Mouse (Mus musculus): ENCODE data around the gene Gm29776. TPM values are rescaled to one million over a fixed set of nuclear protein-coding genes. Genes with fewer than 3 reads are reported as not detected.

Gene Gm29776
- 0.25 and 0.34 TPM in 2 replicates for polyA plus RNA-seq (2014; fragmentation: Nextera tagmentation; extraction: Ambion mirVana)

DNA sequence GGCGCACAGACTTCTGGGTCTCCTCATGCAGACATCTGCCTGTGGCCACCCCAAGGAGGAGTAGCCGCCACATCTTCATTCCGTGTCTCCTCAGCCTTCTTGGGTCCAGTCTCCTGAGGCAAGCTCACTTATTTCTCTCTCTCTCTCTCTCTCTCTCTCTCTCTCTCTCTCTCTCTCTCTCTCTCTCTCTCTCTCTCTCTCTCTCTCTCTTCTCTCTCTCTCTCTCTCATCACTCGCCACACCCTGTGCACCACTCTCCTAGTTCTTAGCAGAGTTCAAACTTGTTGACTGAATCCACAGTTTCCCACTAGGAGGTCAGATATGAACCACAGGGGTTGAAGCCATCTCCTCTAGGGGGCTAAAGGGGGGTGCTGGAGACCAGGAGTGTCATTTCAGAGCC lies at the start of gene Gm29776:
Gene Gm29776, minus strand, starts transcription at position 101 of the 400 bp plus-strand sequence.
- H3K4me3 ChIP-seq (ENCODE audit: low read depth, low read length), result no peak within 1 kb of the TSS
- 0 out of 2 replicates have a peak, but pooled peaks cover 2% of the 10 kb centered on the region for H3K27me3 ChIP-seq (ENCODE audit: control insufficient read depth, insufficient read depth, low read length)
- no peak within 1 kb of the TSS for H3K27ac ChIP-seq (replicated peaks; ENCODE audit: low read depth, low read length)
- no peak for DNase-seq (ENCODE audit: low spot score)
- H3K9ac ChIP-seq (ENCODE audit: low read length), result no peak within 1 kb of the TSS
- no peaks in the 10 kb centered on the region for H3K36me3 ChIP-seq (ENCODE audit: control insufficient read depth, insufficient read depth, low read length)
- H3K9me3 ChIP-seq (ENCODE audit: control insufficient read depth, low read length), result no peaks in the 10 kb centered on the region
- 64% methylated on average over 4 of the region's 4 CpGs for WGBS
- H3K4me2 ChIP-seq (ENCODE audit: low read depth, severe bottlenecking), result no peak within 1 kb of the TSS
- ATAC-seq (ENCODE audit: insufficient number of reproducible peaks, low FRiP score, low TSS enrichment, low read depth), result no peak
- H3K4me1 ChIP-seq (ENCODE audit: control insufficient read depth, insufficient read depth, low read length), result no peaks in the 10 kb centered on the region

DNA sequence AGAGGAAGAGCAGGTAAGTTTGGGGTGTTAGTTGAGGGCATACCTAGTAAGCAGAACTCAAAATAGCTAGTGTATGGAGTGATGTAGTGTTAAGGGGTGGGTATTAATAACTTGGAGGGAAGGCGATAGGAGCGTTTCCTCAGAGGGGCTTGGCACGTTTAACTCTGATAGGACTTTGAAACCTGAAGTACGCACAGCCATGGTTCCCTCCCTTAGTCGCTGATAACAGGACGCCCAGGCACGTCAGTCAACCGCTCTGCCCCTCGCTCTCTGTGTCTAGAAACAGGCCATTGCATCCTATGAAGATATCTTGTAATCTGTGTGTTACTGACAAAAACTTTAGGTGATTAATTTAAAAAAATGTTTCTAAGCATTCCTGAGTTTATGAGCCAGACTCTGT lies 47.4 kb upstream of the Gm29776 start:
- Histone ChIP-seq H3K4me3 (ENCODE audit: low read depth, low read length) (no peak overlapping the region), H3K27ac (replicated peaks; ENCODE audit: low read depth, low read length) (no peak overlapping the region), H3K4me1 (ENCODE audit: control insufficient read depth, insufficient read depth, low read length) (no peaks in the 10 kb centered on the region), H3K9me3 (ENCODE audit: control insufficient read depth, low read length) (no peaks in the 10 kb centered on the region), H3K4me2 (ENCODE audit: low read depth, severe bottlenecking) (no peak overlapping the region), H3K27me3 (ENCODE audit: control insufficient read depth, insufficient read depth, low read length) (no peaks in the 10 kb centered on the region), H3K9ac (ENCODE audit: low read length) (no peak overlapping the region), H3K36me3 (ENCODE audit: control insufficient read depth, insufficient read depth, low read length) (no peaks in the 10 kb centered on the region)
- no peak for ATAC-seq (ENCODE audit: insufficient number of reproducible peaks, low FRiP score, low TSS enrichment, low read depth)
- WGBS, result 95% methylated on average over 9 of the region's 9 CpGs
- DNase-seq (ENCODE audit: low spot score), result no peak

DNA sequence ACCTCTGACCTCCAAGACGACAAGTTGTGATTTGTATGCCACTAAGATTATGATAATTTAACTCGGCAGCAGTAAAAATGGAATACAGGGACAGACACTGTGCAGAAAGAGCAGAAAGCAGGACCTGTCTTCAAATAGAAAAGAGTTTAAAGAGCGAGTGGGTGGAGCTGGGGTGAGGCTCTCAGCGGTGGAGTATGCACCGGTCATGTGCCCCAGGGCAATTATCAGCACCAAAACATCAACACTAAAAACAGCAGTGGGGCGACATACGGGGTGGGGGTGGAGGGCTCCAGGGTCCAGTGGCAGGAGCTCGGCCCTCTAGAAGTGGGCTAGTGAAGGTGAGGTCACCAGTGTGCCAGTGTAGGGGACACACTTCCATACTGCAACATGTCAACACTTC lies 45.8 kb upstream of the Gm29776 start:
- Histone ChIP-seq H3K4me2 (ENCODE audit: low read depth, severe bottlenecking) (no peak overlapping the region), H3K4me1 (ENCODE audit: control insufficient read depth, insufficient read depth, low read length) (no peaks in the 10 kb centered on the region), H3K27me3 (ENCODE audit: control insufficient read depth, insufficient read depth, low read length) (no peaks in the 10 kb centered on the region), H3K36me3 (ENCODE audit: control insufficient read depth, insufficient read depth, low read length) (no peaks in the 10 kb centered on the region), H3K9ac (ENCODE audit: low read length) (no peak overlapping the region), H3K4me3 (ENCODE audit: low read depth, low read length) (no peak overlapping the region), H3K27ac (replicated peaks; ENCODE audit: low read depth, low read length) (no peak overlapping the region), H3K9me3 (ENCODE audit: control insufficient read depth, low read length) (no peaks in the 10 kb centered on the region)
- ATAC-seq (ENCODE audit: insufficient number of reproducible peaks, low FRiP score, low TSS enrichment, low read depth), result no peak
- no peak for DNase-seq (ENCODE audit: low spot score)
- WGBS, result 60% methylated on average over 8 of the region's 8 CpGs

DNA sequence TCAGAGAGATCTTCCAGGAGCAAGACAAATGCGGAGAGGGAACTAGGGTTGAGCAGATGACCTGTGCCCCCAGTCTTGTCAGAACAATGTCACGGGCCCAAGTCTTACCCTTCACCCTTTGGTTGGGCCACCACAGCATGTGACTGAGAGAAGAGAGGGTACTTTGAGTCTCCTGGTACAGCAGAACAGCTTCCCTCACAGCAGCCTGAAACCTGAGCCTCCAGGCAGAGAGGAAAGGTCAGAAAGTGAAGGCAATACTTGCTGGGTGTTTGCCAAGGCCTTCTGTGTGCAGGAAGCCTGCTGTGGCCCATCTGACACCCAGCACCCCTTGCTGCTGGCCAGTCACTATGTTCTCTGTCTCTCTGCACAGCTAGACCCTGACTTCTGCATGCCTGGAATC lies 43.7 kb upstream of the Gm29776 start:
- Histone ChIP-seq H3K4me1 (ENCODE audit: control insufficient read depth, insufficient read depth, low read length) (no peaks in the 10 kb centered on the region), H3K27me3 (ENCODE audit: control insufficient read depth, insufficient read depth, low read length) (no peaks in the 10 kb centered on the region), H3K27ac (replicated peaks; ENCODE audit: low read depth, low read length) (no peak overlapping the region), H3K4me2 (ENCODE audit: low read depth, severe bottlenecking) (no peak overlapping the region), H3K4me3 (ENCODE audit: low read depth, low read length) (no peak overlapping the region), H3K9me3 (ENCODE audit: control insufficient read depth, low read length) (no peaks in the 10 kb centered on the region), H3K9ac (ENCODE audit: low read length) (no peak overlapping the region), H3K36me3 (ENCODE audit: control insufficient read depth, insufficient read depth, low read length) (no peaks in the 10 kb centered on the region)
- ATAC-seq (ENCODE audit: insufficient number of reproducible peaks, low FRiP score, low TSS enrichment, low read depth), result no peak
- whole genome bisulfite sequencing, result 86% methylated on average over 2 of the region's 2 CpGs
- no peak for DNase-seq (ENCODE audit: low spot score)

DNA sequence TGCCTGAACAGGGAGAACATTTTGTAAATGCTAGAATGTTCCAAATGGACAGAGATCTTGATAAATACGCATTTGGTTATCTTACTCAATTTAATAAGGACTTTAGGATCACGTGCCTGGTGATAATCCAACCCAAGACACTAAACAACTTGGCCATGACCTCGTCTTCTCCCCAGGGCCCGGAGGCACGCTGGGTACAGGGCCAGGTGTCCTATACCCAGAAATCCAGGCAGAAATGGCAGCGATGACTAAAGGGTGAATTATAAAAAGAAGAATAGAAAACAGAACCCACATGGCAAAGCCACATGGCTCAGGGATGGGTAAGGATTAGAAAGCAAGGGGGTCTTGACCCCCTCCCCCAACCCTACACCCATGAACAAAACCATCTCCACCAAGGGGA lies 43.1 kb upstream of the Gm29776 start:
- ATAC-seq (ENCODE audit: insufficient number of reproducible peaks, low FRiP score, low TSS enrichment, low read depth), result no peak
- Histone ChIP-seq H3K36me3 (ENCODE audit: control insufficient read depth, insufficient read depth, low read length) (no peaks in the 10 kb centered on the region), H3K9me3 (ENCODE audit: control insufficient read depth, low read length) (no peaks in the 10 kb centered on the region), H3K4me3 (ENCODE audit: low read depth, low read length) (no peak overlapping the region), H3K4me2 (ENCODE audit: low read depth, severe bottlenecking) (no peak overlapping the region), H3K27ac (replicated peaks; ENCODE audit: low read depth, low read length) (no peak overlapping the region), H3K4me1 (ENCODE audit: control insufficient read depth, insufficient read depth, low read length) (no peaks in the 10 kb centered on the region), H3K27me3 (ENCODE audit: control insufficient read depth, insufficient read depth, low read length) (no peaks in the 10 kb centered on the region), H3K9ac (ENCODE audit: low read length) (no peak overlapping the region)
- WGBS, result 87% methylated on average over 6 of the region's 6 CpGs
- DNase-seq (ENCODE audit: low spot score), result no peak

DNA sequence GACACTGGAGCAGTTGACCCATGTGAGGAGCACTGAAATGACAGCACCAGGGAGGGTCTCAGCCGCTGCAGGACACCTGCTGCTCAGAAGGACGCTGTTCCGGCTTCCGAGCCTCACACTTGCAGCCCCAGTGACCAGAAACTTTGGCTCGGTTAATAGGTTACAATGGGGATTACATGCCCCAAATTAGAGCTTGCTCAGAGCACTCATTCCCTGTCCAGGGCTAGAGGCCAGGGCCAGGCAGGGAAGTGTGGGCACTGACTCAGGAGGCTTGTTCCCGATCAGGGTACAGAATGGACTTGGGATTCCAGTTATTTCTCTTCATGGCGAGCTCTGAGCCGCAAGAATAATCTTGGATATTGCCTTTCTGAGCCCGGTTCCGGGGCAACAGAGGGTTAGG lies 39.0 kb upstream of the Gm29776 start:
- no peaks in the 10 kb centered on the region for H3K4me1 ChIP-seq (ENCODE audit: control insufficient read depth, insufficient read depth, low read length)
- no peak overlapping the region for H3K9ac ChIP-seq (ENCODE audit: low read length)
- H3K4me2 ChIP-seq (ENCODE audit: low read depth, severe bottlenecking), result no peak overlapping the region
- DNase-seq (ENCODE audit: low spot score) (no peak), ATAC-seq (ENCODE audit: insufficient number of reproducible peaks, low FRiP score, low TSS enrichment, low read depth) (no peak)
- no peak overlapping the region for H3K4me3 ChIP-seq (ENCODE audit: low read depth, low read length)
- 85% methylated on average over 10 of the region's 10 CpGs for WGBS
- H3K27ac ChIP-seq (replicated peaks; ENCODE audit: low read depth, low read length), result no peak overlapping the region
- H3K9me3 ChIP-seq (ENCODE audit: control insufficient read depth, low read length), result no peaks in the 10 kb centered on the region
- no peaks in the 10 kb centered on the region for H3K36me3 ChIP-seq (ENCODE audit: control insufficient read depth, insufficient read depth, low read length)
- no peaks in the 10 kb centered on the region for H3K27me3 ChIP-seq (ENCODE audit: control insufficient read depth, insufficient read depth, low read length)

DNA sequence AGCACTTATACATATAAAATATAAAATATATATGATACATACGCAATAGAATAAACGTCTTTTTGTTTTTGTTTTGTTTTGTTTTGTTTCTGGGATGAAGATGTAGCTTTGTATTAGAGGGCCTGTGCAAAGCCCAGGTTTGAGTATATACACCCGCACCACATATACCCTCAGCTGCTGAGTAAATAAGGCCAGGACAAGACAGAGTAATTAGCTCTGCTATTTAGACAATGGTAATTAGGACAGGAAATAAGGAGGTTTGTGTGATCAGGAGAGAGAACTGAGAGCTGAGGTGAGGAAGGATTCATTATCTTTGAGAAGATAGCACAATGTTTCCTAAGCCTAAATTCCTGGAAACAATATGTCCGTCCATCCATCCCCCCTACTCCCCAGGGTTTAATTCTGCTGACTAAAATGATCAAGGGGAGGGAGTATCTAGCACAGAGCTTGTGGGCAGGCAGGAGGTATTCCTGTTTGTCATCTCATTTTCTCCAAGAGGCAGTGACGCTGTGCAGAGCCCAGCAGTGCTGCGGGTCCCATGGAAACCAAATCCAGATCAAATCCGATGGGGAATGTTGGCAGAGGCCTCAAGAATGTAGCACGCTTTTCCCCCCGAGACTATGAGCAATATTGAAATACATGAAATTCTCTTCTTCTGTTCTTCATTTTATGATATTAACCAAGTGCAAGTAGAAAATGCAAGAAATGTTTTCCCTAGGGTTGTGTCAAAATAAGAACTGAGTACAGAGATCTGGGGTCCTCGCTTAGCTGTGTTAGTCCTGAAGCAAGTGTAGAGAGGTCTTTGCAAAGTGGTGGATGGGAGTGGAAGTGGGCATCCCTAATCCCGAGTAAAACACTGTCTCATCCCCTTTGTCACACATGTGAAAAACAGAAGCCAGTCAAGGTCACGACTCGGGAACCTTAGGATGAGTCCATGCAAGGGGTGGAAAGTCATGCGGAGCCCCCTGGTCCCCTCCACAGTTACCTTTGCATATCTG lies 38.2 kb upstream of the Gm29776 start:
- Histone ChIP-seq H3K4me2 (ENCODE audit: low read depth, severe bottlenecking) (no peak overlapping the region), H3K27ac (replicated peaks; ENCODE audit: low read depth, low read length) (no peak overlapping the region), H3K9ac (ENCODE audit: low read length) (no peak overlapping the region), H3K4me3 (ENCODE audit: low read depth, low read length) (no peak overlapping the region), H3K4me1 (ENCODE audit: control insufficient read depth, insufficient read depth, low read length) (no peaks in the 10 kb centered on the region), H3K9me3 (ENCODE audit: control insufficient read depth, low read length) (no peaks in the 10 kb centered on the region), H3K27me3 (ENCODE audit: control insufficient read depth, insufficient read depth, low read length) (no peaks in the 10 kb centered on the region), H3K36me3 (ENCODE audit: control insufficient read depth, insufficient read depth, low read length) (no peaks in the 10 kb centered on the region)
- 74% methylated on average over 14 of the region's 14 CpGs for WGBS
- ATAC-seq (ENCODE audit: insufficient number of reproducible peaks, low FRiP score, low TSS enrichment, low read depth) (no peak), DNase-seq (ENCODE audit: low spot score) (no peak)

DNA sequence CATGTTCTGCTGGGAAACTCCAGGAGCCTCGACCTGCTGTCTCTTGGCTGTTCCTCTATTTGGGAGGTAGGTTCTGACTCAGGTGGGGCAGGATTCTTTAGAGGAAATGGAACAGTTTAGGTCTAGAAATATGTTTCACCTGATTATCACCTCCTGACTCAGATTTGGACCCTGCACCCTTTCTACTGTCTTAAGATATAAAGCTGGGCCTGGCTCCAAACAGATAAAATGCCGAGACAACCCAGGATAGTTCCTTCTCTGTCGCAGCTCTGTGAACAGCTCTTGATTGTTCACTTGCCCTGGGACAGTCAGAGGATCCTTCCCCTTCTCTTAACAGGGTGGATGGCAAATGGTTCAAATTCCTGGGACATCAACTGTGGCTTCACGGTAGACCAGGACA lies 36.6 kb upstream of the Gm29776 start:
- DNase-seq (ENCODE audit: low spot score) (no peak), ATAC-seq (ENCODE audit: insufficient number of reproducible peaks, low FRiP score, low TSS enrichment, low read depth) (no peak)
- 72% methylated on average over 4 of the region's 4 CpGs for WGBS

More for the DNA sequence above, 36.6 kb upstream of the Gm29776 start:
- Histone ChIP-seq H3K9me3 (ENCODE audit: control insufficient read depth, low read length) (no peaks in the 10 kb centered on the region), H3K9ac (ENCODE audit: low read length) (no peak overlapping the region), H3K4me1 (ENCODE audit: control insufficient read depth, insufficient read depth, low read length) (no peaks in the 10 kb centered on the region), H3K27me3 (ENCODE audit: control insufficient read depth, insufficient read depth, low read length) (no peaks in the 10 kb centered on the region), H3K36me3 (ENCODE audit: control insufficient read depth, insufficient read depth, low read length) (no peaks in the 10 kb centered on the region), H3K4me3 (ENCODE audit: low read depth, low read length) (no peak overlapping the region), H3K4me2 (ENCODE audit: low read depth, severe bottlenecking) (no peak overlapping the region), H3K27ac (replicated peaks; ENCODE audit: low read depth, low read length) (no peak overlapping the region)

All from limb, embryonic 11.5 days (tissue).